Mouse (Mus musculus) MEL (cell line): Measurements from ENCODE around the gene Ablim2. TPM values are rescaled to one million over a fixed set of nuclear protein-coding genes. Genes with fewer than 3 reads are reported as not detected.

Experiments used
- DNase-seq: peaks from one replicate; pipeline ENCODE4 v3.0.0; 2011; ENCODE audit warnings: low read depth, low spot score
- H3K27ac ChIP-seq: 2 replicates; pipeline ENCODE4 v1.5.1; 2012; ENCODE audit warnings: low read depth, mild to moderate bottlenecking, control low read depth, low read length, moderate library complexity; ENCODE audit not compliant: control insufficient read depth
- H3K27me3 ChIP-seq, 2 experiments: fragments of 150-350 bp in 1 of 2; sonication (generic) in 1 of 2; 2 replicates each; pipeline ENCODE4 v1.6.1; 2012; ENCODE audit warnings: low read length in 2 of 2, mild to moderate bottlenecking in 2 of 2, improper control_type of control experiment in 1 of 2, moderate library complexity in 1 of 2; ENCODE audit not compliant: insufficient read depth in 2 of 2, control insufficient read depth in 1 of 2
- H3K36me3 ChIP-seq, 2 experiments: 2 replicates each; pipeline ENCODE4 v1.6.1; 2012 to 2014; ENCODE audit warnings: low read length in 2 of 2, improper control_type of control experiment in 1 of 2, inconsistent platforms in 1 of 2, mild to moderate bottlenecking in 1 of 2; ENCODE audit not compliant: insufficient read depth in 2 of 2, control insufficient read depth in 1 of 2
- H3K4me1 ChIP-seq, 2 experiments: fragments of 150-350 bp in 1 of 2; sonication (generic) in 1 of 2; 2 replicates each; pipeline ENCODE4 v1.6.1; 2012; ENCODE audit warnings: low read length in 2 of 2, improper control_type of control experiment in 1 of 2, mild to moderate bottlenecking in 1 of 2; ENCODE audit not compliant: insufficient read depth in 2 of 2, control insufficient read depth in 1 of 2
- H3K4me3 ChIP-seq, 2 experiments: fragments of 150-350 bp in 1 of 2; sonication (generic) in 1 of 2; 2 replicates each; pipeline ENCODE4 v1.5.1; 2012; ENCODE audit warnings: low read depth in 2 of 2, low read length in 2 of 2, mild to moderate bottlenecking in 2 of 2, moderate library complexity in 2 of 2, control low read depth in 1 of 2, improper control_type of control experiment in 1 of 2; ENCODE audit not compliant: control insufficient read depth in 1 of 2, insufficient read depth in 1 of 2
- H3K79me2 ChIP-seq: 2 replicates; pipeline ENCODE4 v1.6.1; 2012; ENCODE audit warnings: mild to moderate bottlenecking, low read length, moderate library complexity; ENCODE audit not compliant: control insufficient read depth, poor library complexity, insufficient read depth
- H3K9ac ChIP-seq: 2 replicates; pipeline ENCODE4 v1.6.1; 2012; ENCODE audit warnings: low read depth, mild to moderate bottlenecking, control low read depth, low read length, moderate library complexity; ENCODE audit not compliant: control insufficient read depth, poor library complexity, severe bottlenecking
- H3K9me3 ChIP-seq: fragments of 150-350 bp; sonication (generic); replicated peaks from 2 replicates; pipeline ENCODE4 v1.6.1; 2012; ENCODE audit warnings: mild to moderate bottlenecking, low read length, improper control_type of control experiment, moderate library complexity; ENCODE audit not compliant: insufficient read depth
- CHD1 ChIP-seq: IDR thresholded peaks from 2 replicates; pipeline ENCODE4 v1.6.1; 2012; ENCODE audit warnings: low read depth, mild to moderate bottlenecking, inconsistent platforms, low read length, improper control_type of control experiment
- ELF1 ChIP-seq: IDR thresholded peaks from 2 replicates; pipeline ENCODE4 v1.6.1; 2014; ENCODE audit warnings: low read depth, mild to moderate bottlenecking, inconsistent platforms, low read length, improper control_type of control experiment, moderate library complexity
- EP300 ChIP-seq, 2 experiments: IDR thresholded peaks; 2 replicates each; pipeline ENCODE4 v1.6.1; 2011; ENCODE audit warnings: improper control_type of control experiment in 2 of 2, low read length in 2 of 2, low read depth in 1 of 2, mild to moderate bottlenecking in 1 of 2
- ETS1 ChIP-seq: IDR thresholded peaks from 2 replicates; pipeline ENCODE4 v1.6.1; 2012; ENCODE audit warnings: low read depth, mild to moderate bottlenecking, inconsistent platforms, low read length, improper control_type of control experiment, moderate library complexity
- HCFC1 ChIP-seq: IDR thresholded peaks from 2 replicates; pipeline ENCODE4 v1.6.1; 2012; ENCODE audit warnings: low read depth, mild to moderate bottlenecking, inconsistent platforms, low read length, improper control_type of control experiment, moderate library complexity
- JUND ChIP-seq: IDR thresholded peaks from 2 replicates; pipeline ENCODE4 v1.6.1; 2011; ENCODE audit warnings: low read depth, mild to moderate bottlenecking, improper control_type of control experiment, low read length
- MEF2A ChIP-seq: IDR thresholded peaks from 2 replicates; pipeline ENCODE4 v1.6.1; 2014; ENCODE audit warnings: low read depth, mild to moderate bottlenecking, inconsistent platforms, low read length, improper control_type of control experiment; ENCODE audit not compliant: poor library complexity, insufficient replicate concordance, severe bottlenecking; ENCODE audit errors: extremely low read depth
- MXI1 ChIP-seq: IDR thresholded peaks from 2 replicates; pipeline ENCODE4 v1.6.1; 2011; ENCODE audit warnings: mild to moderate bottlenecking, low read depth, low read length, improper control_type of control experiment
- MYB ChIP-seq: IDR thresholded peaks from 2 replicates; pipeline ENCODE4 v1.6.1; 2011; ENCODE audit warnings: mild to moderate bottlenecking, low read depth, low read length, improper control_type of control experiment
- NRF1 ChIP-seq: IDR thresholded peaks from 2 replicates; pipeline ENCODE4 v1.6.1; 2014; ENCODE audit warnings: low read depth, mild to moderate bottlenecking, inconsistent platforms, low read length, improper control_type of control experiment, moderate library complexity; ENCODE audit not compliant: poor library complexity, insufficient read depth, severe bottlenecking
- POLR2AphosphoS5 ChIP-seq: IDR thresholded peaks from 2 replicates; pipeline ENCODE4 v1.6.1; 2012; ENCODE audit warnings: low read depth, borderline replicate concordance, mild to moderate bottlenecking, inconsistent platforms, low read length, moderate library complexity, mixed read lengths
- RAD21 ChIP-seq: IDR thresholded peaks from 2 replicates; pipeline ENCODE4 v1.6.1; 2011; ENCODE audit warnings: mild to moderate bottlenecking, low read depth, low read length, improper control_type of control experiment
- RCOR1 ChIP-seq: IDR thresholded peaks from 2 replicates; pipeline ENCODE4 v1.6.1; 2012; ENCODE audit warnings: low read depth, mild to moderate bottlenecking, inconsistent platforms, low read length, improper control_type of control experiment
- SMC3 ChIP-seq: IDR thresholded peaks from 2 replicates; pipeline ENCODE4 v1.6.1; 2011; ENCODE audit warnings: low read depth, low read length, improper control_type of control experiment
- TBP ChIP-seq: IDR thresholded peaks from 2 replicates; pipeline ENCODE4 v1.8.0; 2011; ENCODE audit warnings: low read depth, low read length, improper control_type of control experiment
- ZKSCAN1 ChIP-seq: IDR thresholded peaks from 2 replicates; pipeline ENCODE4 v1.6.1; 2012; ENCODE audit warnings: low read depth, mild to moderate bottlenecking, inconsistent platforms, low read length, improper control_type of control experiment, moderate library complexity
- ZMIZ1 ChIP-seq: IDR thresholded peaks from 2 replicates; pipeline ENCODE4 v1.6.1; 2012; ENCODE audit warnings: low read depth, mild to moderate bottlenecking, inconsistent platforms, low read length, improper control_type of control experiment, moderate library complexity
- polyA plus RNA-seq, 2 experiments: library from polyadenylated mRNA; stranded (reverse) in 1 of 2; unstranded in 1 of 2; fragments of >175 nt in 1 of 2; fragments of >200 nt in 1 of 2; gene quantifications; 2 replicates each; pipeline versions ENCODE4 v1.2.1 to v1.2.4; 2012; ENCODE audit warnings: low replicate concordance in 2 of 2, low read depth in 1 of 2; ENCODE audit not compliant: insufficient read length in 2 of 2, insufficient read depth in 1 of 2, missing spikeins in 1 of 2
- total RNA-seq: library from RNA; depleted of rRNA; stranded (reverse); fragments of 300-350 nt; gene quantifications from 2 replicates; pipeline ENCODE4 v1.2.3, GENCODE M21; 2012

The Ablim2 gene
- total and polyA plus RNA-seq, 3 experiments: not detected

DNA sequence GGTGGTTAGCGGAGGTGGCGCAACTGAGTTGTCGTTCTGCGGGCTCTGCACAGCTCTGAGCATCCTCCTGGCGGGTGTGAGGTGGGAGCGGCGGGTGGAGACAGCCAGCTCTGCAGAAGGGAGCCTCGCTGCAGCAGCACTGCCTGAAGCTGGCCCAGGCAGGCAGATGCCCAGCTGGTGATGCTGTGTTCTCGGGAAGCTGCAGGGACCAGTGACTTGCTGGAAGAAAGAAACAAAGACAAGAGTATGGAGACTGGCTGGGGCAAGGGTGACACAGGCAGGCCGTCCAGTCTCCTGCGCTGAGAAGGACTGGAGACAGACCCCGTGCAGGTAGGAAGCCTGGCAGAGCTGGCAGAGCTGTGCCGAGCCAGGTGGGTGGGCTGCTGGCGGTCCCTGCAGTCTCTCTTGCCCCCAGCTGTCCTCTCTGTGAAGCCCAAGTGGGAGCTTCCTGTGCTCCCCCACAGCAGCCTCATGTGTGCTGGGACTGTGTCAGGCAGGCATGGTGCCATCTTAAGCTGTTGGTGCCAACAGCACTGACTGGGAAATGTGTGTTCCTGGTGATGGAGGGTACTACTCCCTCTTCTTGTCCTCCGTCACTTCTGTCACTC, 56.8 kb downstream of the Ablim2 start:
- no peaks in the 10 kb centered on the region for H3K36me3 ChIP-seq
- no peak overlapping the region for H3K9ac ChIP-seq
- no peaks in the 10 kb centered on the region for H3K4me1 ChIP-seq
- H3K4me3 ChIP-seq: no peak overlapping the region
- no peaks in the 10 kb centered on the region for H3K79me2 ChIP-seq
- TF ChIP-seq RCOR1: no peak
- H3K27ac ChIP-seq: no peak overlapping the region
- H3K27me3 ChIP-seq: no peaks in the 10 kb centered on the region
- H3K9me3 ChIP-seq: no peaks in the 10 kb centered on the region; the same call in 1 of the 2 replicates
- no peak for DNase-seq

DNA sequence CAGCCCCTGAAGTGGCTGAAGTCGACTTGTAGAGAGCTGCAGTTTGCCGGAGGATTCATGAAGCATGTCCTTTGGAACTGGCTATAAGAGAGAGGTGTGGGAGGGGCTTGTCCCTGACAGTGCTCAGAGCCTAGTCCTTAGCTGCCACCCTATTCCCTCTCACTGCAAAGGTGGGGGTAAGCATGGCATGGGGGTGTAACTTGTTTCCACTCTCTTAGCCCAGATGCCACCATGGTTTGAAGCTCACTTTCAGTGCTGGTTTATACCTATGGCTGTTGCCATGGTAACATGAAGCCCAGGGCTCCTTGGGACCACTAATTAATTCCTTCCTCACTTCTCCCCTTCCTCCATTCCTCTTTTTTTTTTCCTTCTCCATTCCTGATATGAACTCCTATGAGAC, 57.4 kb downstream of the Ablim2 start:
- Histone ChIP-seq H3K9ac (no peak overlapping the region), H3K27ac (no peak overlapping the region), H3K4me1 (no peaks in the 10 kb centered on the region), H3K36me3 (no peaks in the 10 kb centered on the region), H3K79me2 (no peaks in the 10 kb centered on the region), H3K9me3 (no peaks in the 10 kb centered on the region), H3K4me3 (no peak overlapping the region), H3K27me3 (no peaks in the 10 kb centered on the region)
- DNase-seq: no peak
- TF ChIP-seq ZMIZ1 (no peak), TBP (no peak), ETS1 (no peak), EP300 (IDR thresholded peaks at IDR 0.05; ENCODE audit: low read depth in 1 of 2, low read length in 2 of 2) (no peak), MYB (no peak), ELF1 (no peak), RCOR1 (no peak), MEF2A (no peak), RAD21 (no peak), POLR2AphosphoS5 (no peak), NRF1 (no peak), MXI1 (no peak), CHD1 (no peak), JUND (no peak), ZKSCAN1 (no peak), SMC3 (no peak), HCFC1 (no peak)
